Mouse (Mus musculus): ENCODE measurements around the gene Satb1. TPM values are rescaled to one million over a fixed set of nuclear protein-coding genes. Genes with fewer than 3 reads are reported as not detected.

Satb1 gene
- polyA plus RNA-seq, 1 experiment from 2014 or later, result 0.03 TPM

GRCm38 (mm10) chr17:51724486-51724885, 108.6 kb downstream of the Satb1 start:
- in situ Hi-C loops (cut with MboI; ENCODE audit: low pct_unique_long_range_greater_than_20kb), result no loop called here
- no peak for ATAC-seq
- POLR2A ChIA-PET, result no interaction called here
- no peak for TF ChIP-seq CTCF (IDR thresholded peaks at IDR 0.05)
- no peaks in the 10 kb centered on the region for H3K27me3 ChIP-seq
- no peak for DNase-seq (ENCODE audit: low read depth, low spot score)
- CTCF ChIA-PET, result no interaction called here

GRCm38 (mm10) chr17:51695711-51696110, 137.4 kb downstream of the Satb1 start:
- ChIA-PET CTCF (no interaction called here), POLR2A (no interaction called here)
- H3K27me3 ChIP-seq, result peaks cover 3% of the 10 kb centered on the region
- in situ Hi-C loops (cut with MboI; ENCODE audit: low pct_unique_long_range_greater_than_20kb), result no loop called here
- TF ChIP-seq CTCF (IDR thresholded peaks at IDR 0.05), result no peak
- no peak for DNase-seq (ENCODE audit: low read depth, low spot score)
- ATAC-seq, result no peak

DNA sequence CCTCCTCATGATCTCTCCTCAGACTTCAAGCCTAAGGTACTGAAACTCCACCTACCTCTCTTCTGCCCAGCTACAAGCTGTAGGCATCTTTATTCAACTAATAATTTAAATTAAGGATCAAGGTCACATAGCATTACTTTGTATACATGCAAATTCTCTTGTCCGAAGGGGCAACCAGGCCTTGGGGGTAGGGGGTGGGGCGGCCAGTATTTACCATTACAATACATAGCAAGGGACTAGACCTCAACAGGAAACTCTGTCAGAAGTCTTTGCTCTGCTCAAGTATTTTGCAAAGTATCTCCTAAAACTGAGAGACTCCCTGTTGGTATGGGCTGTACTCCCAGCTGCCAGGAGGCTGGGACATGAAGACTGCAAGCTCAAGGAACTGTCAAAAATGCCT, 137.8 kb downstream of the Satb1 start:
- POLR2A ChIA-PET, result no interaction called here

DNA sequence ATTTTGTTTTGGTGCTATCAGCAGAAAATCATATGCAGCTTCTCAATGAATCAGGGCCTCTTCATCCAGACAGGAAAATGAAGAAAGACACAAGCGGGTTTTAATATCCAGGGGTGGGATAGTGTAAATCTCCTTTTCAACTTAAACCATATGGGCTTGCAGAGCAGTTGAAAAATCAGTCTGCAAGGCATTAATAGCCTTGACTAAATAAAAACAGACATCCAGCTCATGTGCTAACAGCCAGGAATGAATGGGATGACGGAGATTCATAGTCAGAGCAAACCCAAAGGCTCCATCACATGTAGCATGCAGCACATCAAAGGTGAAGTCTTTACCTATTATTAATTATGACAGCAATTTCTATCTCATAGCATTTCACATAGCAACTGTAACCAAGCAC, 142.6 kb downstream of the Satb1 start:
- ChIA-PET POLR2A (no interaction called here), CTCF (interaction anchor here (1.4 kb wide), 1 partner anchor 9 kb away, joined by 4 read pairs; no protein-coding TSS in a partner anchor)
- in situ Hi-C loops (cut with MboI; ENCODE audit: low pct_unique_long_range_greater_than_20kb), result no loop called here
- DNase-seq (ENCODE audit: low read depth, low spot score), result no peak
- no peak for TF ChIP-seq CTCF (IDR thresholded peaks at IDR 0.05)
- no peak for ATAC-seq
- peaks cover 3% of the 10 kb centered on the region for H3K27me3 ChIP-seq

More for the DNA sequence above, 137.8 kb downstream of the Satb1 start:
- DNase-seq (ENCODE audit: low read depth, low spot score), result no peak
- CTCF ChIA-PET, result interaction anchor here (1.0 kb wide), 1 partner anchor 10 kb away, joined by 6 read pairs; no protein-coding TSS in a partner anchor
- TF ChIP-seq CTCF (IDR thresholded peaks at IDR 0.05), result no peak
- in situ Hi-C loops (cut with MboI; ENCODE audit: low pct_unique_long_range_greater_than_20kb), result no loop called here
- peaks cover 3% of the 10 kb centered on the region for H3K27me3 ChIP-seq
- ATAC-seq, result no peak

DNA sequence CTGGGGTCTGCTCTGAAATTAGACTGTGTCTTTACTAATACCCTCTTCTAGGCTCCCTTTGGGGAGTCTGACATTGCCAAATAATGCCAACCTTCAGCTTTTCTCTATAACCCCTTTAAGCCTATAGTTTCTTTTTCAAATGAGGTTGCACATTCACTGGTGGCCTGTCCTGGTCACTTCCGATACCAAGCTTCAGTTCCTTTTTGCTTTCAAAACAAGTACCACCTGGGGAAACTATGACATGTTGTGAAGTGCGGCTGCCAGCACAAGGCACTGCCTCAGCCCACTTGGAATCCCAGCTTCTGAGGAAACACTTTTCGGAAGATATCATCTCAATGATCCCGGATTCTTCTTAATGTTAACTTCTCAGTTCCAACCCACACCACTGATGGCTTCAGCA, 145.9 kb downstream of the Satb1 start:
- DNase-seq (ENCODE audit: low read depth, low spot score), result no peak
- in situ Hi-C loops (cut with MboI; ENCODE audit: low pct_unique_long_range_greater_than_20kb), result no loop called here
- CTCF ChIA-PET, result no interaction called here
- no peak for TF ChIP-seq CTCF (IDR thresholded peaks at IDR 0.05)
- POLR2A ChIA-PET, result no interaction called here
- peaks cover 3% of the 10 kb centered on the region for H3K27me3 ChIP-seq
- ATAC-seq, result no peak

Measured in Patski (cell line).